Mouse (Mus musculus): ENCODE data around the gene Mtf2.
"Not testable (repeated sequence)": the region's sequence is repeated elsewhere in the genome, so short reads cannot be mapped to it uniquely, and the experiment has no call there.

The Mtf2 gene

DNA sequence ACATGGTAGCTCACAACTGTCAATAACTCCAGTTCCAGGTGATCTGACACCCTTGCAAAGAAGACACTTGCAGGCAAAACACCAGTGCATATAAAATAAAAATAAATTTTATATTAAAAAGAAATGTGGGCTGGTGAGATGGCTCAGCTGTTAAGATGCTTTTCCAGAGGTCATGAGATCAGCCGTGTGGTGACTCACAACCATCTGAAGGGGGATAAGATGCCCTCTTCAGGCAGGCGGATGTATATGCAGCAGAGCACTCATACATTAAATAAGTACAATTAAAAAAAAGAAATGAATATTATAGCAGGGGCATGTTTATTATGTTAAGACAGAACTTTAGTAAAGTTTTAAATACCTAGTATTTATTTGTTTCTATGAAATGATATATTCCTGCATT lies 16.9 kb downstream of the Mtf2 start:
- no peak for DNase-seq (ENCODE audit: low spot score in 2 of 2)

DNA sequence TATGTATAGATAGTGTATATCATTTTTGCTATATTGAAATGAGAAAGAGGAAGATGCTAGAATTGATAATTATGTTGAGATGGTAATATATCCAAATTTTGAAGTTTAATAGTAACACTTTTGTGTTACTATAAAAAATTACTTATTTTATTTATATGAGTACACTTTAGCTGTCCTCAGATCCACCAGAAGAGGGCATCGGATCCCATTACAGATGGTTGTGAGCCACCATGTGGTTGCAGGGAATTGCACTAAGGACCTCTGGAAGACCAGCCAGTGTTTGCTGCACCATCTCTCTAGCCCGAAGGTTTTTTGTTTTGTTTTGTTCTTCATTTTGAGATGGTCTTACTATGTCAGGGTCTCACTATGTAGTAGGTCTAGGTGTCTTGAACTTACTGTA lies 20.0 kb downstream of the Mtf2 start:
- DNase-seq (ENCODE audit: low spot score in 2 of 2): no peak

DNA sequence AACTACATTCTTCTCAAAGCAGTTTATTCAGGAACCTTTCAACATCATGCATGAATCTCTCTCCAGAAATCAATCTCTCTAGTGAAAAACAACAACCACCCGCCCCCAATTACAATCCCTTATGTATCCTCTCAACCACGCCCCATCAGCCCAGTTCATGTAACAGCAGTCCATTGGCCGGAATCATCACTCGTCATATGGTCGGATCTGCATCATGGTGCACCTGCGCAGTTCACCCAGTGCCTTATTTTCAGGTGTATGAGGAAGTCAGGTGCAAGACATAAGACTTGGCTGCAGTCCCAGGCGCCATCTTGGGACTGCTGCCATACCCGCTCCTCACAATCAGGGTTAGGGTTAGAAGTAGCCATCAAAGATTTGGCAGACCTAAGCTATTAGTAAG lies 27.3 kb downstream of the Mtf2 start:
- not testable (repeated sequence) for DNase-seq (ENCODE audit: low spot score in 2 of 2)

DNA sequence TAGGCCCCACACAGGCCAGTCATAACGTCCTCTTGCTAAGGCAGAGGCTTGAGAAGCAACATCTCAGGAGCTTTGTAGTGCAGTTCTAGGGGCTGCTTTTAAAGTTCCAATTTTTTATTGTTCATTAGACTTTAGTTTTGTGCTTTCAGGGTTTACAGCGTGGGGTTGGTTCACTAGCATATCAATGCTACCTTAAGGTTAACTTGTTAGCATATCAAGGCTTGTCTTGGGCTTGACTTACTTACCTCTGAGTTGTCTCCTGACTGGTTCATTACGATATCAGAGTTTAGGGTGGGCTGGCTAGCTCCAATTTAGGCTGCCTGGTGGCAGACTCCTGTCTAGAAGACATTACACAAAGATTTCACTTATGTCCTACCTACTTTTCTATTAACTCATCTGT lies 32.2 kb downstream of the Mtf2 start:
- no peak for DNase-seq (ENCODE audit: low spot score in 2 of 2)

DNA sequence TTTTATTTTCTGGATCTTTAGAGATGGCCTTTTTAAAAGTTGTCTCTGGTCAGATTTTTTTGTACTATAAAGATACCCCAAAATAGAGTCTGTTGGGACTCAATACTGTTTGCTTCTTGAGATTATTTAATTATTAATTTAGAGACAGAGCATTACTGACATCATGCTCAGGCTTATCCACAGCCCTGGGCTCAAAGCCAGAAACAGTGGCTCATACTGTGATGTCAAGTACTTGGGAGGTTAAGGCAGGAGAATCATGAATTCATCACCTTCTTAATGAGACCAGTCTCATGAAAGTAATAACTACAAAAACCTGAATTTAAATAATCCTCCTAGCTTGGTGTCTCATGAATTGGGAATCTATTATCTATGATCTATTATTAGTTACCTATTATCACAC lies 34.7 kb downstream of the Mtf2 start:
- no peak for DNase-seq (ENCODE audit: low spot score in 2 of 2)

DNA sequence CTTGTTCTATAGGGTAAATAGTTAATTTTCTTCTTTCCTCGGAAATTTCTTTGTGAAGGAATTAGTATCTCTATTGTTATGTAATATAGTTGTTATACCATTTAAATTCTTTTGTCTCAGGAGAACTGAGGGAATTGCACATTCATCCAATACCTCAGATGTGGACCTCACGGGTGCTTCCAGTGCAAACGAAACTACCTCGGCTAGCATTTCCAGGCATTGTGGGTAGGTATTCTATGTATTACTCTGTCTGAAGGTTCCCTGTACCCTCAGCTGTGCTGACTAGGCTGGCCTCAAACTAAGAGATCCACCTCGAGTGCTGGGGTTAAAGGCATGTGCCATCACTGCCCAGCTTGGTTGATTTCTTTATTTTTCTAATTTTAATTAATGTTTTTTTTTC lies 38.8 kb downstream of the Mtf2 start:
- no peak for DNase-seq (ENCODE audit: low spot score in 2 of 2)

DNA sequence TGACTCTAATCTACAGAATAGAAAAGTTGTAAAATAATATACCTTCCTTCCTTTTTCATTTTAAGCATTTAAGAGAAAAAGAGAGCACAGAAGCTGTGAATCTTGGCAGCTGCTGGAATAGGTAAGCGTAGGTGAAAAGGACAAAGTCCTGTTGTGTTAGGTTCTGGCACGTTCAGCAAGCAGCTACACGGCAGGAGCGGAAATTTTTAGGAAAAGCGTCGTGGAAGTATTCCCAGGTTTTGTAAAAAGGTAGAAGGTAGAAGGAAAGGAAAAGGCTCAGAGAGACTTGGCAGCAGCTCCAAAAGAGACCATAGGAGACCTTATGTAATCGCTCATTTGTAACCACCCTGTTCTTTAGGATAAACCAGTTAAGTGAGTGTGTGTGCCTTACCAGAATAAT lies 43.9 kb downstream of the Mtf2 start:
- DNase-seq (ENCODE audit: low spot score in 2 of 2): no peak

DNA sequence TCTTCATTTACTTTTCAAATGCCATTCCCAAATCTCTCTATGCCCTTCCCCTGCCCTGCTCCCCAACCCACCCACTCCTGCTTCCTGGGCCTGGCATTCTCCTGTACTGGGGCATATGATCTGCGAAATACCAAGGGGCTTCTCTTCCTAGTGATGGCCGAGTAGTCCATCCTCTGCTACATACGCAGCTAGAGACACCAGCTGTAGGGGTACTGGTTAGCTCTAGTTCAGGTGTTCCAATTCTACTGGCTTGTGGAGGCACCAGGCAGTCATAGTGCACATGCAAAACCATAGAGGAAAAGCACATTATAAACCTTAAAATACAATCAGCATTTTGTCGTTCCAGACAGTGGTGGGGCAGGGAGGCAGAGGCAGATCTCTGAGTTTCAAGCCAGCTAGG lies 52.2 kb downstream of the Mtf2 start:
- no peak for DNase-seq (ENCODE audit: low spot score in 2 of 2)

DNA sequence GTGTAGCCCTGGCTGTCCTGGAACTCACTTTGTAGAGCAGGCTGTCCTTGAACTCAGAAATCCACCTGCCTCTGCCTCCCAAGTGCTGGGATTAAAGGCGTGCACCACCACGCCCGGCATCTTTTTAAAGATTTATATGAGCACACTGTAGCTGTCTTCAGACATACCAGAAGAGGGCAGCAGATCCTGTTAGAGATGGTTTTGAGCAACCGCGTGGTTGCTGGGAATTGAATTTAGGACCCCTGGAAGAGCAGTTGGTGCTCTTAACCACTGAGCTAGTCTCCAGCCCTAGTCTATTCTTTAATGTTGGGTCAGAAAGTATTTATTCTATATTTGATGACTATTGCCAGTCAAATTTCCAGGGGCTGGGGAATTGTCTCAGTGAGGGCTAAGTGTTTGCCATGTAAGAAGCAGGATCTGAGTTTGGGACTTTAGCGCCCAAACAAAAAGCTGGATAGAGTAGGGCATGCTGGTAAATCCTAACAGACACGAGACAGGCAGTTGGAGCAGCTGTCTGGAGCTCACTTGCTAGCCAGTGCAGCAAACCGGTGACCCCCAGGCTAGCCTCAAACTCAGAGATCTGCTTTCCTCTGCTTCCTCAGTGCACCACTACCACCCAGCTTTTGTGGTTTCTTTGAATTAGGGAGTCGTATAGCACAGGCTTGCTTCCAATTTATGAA lies 54.9 kb downstream of the Mtf2 start:
- no peak for DNase-seq (ENCODE audit: low spot score in 2 of 2)

DNA sequence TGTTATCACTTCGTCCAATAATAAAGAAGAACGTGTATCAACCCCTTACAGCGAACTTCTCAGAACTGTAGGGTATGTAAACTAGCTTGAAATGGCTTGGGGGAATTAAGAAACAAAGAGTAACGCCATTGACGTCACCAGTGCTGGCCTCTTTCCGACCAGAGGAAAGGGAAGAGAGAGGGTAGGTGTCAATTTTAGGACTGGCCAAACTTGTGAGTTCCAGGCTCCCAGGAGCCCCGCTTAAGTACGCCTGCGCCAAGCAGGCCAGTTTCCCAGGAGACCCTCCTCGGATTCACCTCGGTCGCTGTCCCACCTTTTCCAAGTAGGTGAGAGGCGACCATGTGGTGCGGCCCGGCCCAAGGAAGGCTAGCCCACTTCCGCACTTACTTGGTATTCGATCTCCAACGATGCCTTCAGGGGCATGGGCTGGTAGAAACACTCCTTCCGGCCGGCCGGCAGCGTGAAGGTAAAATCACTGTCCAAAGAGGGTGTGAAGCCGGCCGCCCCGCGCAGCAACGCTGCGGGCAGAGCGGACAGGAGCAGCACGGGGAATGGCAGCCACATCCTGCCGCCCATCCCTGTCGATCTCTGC lies 66.5 kb downstream of the Mtf2 start:
- no peak for DNase-seq (ENCODE audit: low spot score in 2 of 2)

DNA sequence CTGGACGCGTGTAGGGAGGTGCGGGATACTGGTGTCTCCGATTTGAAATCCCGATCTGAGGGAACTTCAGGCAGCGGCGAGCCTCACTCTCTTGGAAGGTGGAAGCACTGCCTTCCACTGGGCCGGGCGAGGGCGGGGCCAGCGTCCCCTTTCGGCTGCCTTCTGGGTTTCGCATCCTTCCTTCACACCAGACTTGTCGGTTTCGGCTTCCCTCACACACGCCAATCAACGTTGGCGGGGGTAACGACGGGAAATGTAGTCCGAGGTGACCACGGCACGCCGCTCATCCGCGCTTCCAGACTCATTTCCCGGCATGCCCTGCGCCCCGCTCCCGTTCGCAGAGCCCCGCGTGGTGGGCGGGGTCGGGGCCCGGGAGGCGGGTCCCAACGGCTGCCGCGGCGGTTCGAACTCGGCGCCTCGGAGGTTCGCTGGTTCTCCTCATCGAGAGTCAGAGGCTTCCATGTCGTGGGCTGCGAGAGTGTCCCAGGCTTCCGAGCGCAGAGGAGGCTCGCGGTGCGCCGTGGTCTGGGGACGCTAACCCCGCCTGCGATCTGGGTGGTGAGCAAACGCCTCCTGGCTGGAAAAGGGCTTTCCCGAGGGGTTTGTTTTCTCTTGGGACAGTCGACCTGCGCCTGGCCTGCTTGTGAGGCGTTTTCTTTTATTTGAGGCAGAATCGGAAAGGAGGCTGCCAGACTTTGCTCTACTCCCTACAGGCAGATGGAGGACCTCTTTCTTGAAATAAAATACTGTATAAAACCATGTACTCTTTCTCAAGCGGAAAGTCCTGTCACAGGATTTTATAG lies 67.2 kb downstream of the Mtf2 start, which contains the start of the genes Tmed5 and Ccdc18:
Tmed5 (minus strand) TSS at position 180 of the 803 bp plus-strand sequence.
Ccdc18 (plus strand) TSS at position 435 of the 803 bp plus-strand sequence.
- DNase-seq (ENCODE audit: low spot score in 2 of 2): peak; percentile 94 to 98

DNA sequence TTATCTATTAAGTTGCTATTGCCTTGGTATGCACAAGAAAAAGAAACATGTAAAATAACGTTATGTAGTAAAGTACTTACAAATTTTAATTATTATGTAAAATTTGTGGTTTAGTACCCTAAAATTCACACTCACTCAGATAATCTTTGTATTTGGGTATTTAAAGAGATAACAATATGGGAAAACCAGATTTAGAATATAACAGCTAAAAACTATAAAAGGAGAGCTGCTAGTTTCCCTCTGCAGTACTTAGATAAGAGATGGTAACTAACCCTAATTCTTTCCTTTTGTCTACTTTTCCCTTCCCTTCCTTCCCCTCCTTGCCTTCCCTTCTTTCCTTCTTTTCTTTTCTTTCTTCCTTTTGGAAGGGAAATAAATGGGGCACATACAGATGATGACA lies 87.1 kb downstream of the Mtf2 start:
- no peak for DNase-seq (ENCODE audit: low spot score in 2 of 2)
